Mouse (Mus musculus) myocyte (in vitro differentiated cells): ENCODE measurements around the gene H1f0.

Experiments used
- CEBPB ChIP-seq: IDR thresholded peaks from 2 replicates; pipeline ENCODE4 v1.6.1; 2011; ENCODE audit warnings: mild to moderate bottlenecking, moderate library complexity; ENCODE audit not compliant: poor library complexity, insufficient read depth, severe bottlenecking
- E2F4 ChIP-seq: IDR thresholded peaks from one replicate; pipeline ENCODE4 v1.6.1; 2011; ENCODE audit warnings: mild to moderate bottlenecking, control low read depth, moderate library complexity; ENCODE audit not compliant: insufficient read depth
- MAX ChIP-seq: IDR thresholded peaks from one replicate; pipeline ENCODE4 v1.6.1; 2011; ENCODE audit warnings: low read depth, mild to moderate bottlenecking, control low read depth
- MYOG ChIP-seq, 3 experiments: IDR thresholded peaks; one replicate each; pipeline ENCODE4 v1.6.1; 2011; ENCODE audit warnings: control low read depth in 2 of 3, low read depth in 2 of 3, mild to moderate bottlenecking in 2 of 3; ENCODE audit not compliant: insufficient read length in 2 of 3, control insufficient read depth in 1 of 3, insufficient read depth in 1 of 3
- POLR2A ChIP-seq: IDR thresholded peaks from one replicate; pipeline ENCODE4 v1.6.1; 2011; ENCODE audit warnings: low read depth, mild to moderate bottlenecking, control low read depth, moderate library complexity; ENCODE audit not compliant: insufficient read length
- TCF12 ChIP-seq: IDR thresholded peaks from one replicate; pipeline ENCODE4 v1.6.1; 2011; ENCODE audit warnings: mild to moderate bottlenecking, control low read depth; ENCODE audit not compliant: poor library complexity, insufficient read depth, severe bottlenecking
- USF1 ChIP-seq: IDR thresholded peaks from one replicate; pipeline ENCODE4 v1.6.1; 2011; ENCODE audit warnings: low read depth, mild to moderate bottlenecking, control low read depth, moderate library complexity

- TF ChIP-seq MYOG (IDR thresholded peaks at IDR 0.05; ENCODE audit: control insufficient read depth in 1 of 3, insufficient read depth in 1 of 3, insufficient read length in 2 of 3, low read depth in 2 of 3): no peak
- no peak for TF ChIP-seq POLR2A
- TF ChIP-seq USF1: no peak
- no peak for TF ChIP-seq E2F4
- no peak for TF ChIP-seq TCF12
- TF ChIP-seq MAX: no peak
- TF ChIP-seq CEBPB: no peak
Observed at GRCm38 (mm10) chr15:79060887-79061565, 32.8 kb downstream of the H1f0 start.
